Mouse (Mus musculus): Measurements from ENCODE around the gene Glt6d1. TPM values are rescaled to one million over a fixed set of nuclear protein-coding genes. Genes with fewer than 3 reads are reported as not detected.
A peak's percentile ranks its signal among the peaks of the same experiment; 100 is the strongest.

Glt6d1 gene
- polyA plus RNA-seq, 1 experiment from 2014 or later, result not detected

DNA sequence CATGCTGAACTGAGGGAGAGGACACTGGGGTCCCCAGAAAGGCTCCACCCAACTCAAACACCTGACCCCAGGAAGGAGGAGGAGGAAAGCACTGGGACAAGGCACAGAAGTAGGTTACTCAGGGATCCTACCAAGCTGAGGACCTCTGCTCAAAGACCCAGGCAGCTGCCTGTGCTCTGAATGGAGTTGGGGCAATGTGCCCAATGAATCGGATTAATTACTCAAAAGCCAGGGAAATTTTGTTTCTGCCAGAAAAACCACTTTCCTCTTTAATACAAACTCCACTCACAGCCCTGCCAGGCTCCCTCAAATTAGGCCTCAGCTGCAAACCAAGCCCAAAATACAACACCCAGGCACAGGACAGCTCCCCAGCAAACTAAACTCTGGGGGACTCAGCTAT lies 27.1 kb upstream of the Glt6d1 start:
- Histone ChIP-seq H3K9me3 (no peaks in the 10 kb centered on the region), H3K36me3 (replicated peaks) (no peaks in the 10 kb centered on the region), H3K27me3 (ENCODE audit: poor library complexity, severe bottlenecking) (no peaks in the 10 kb centered on the region), H3K4me1 (peaks cover 21% of the 10 kb centered on the region), H3K27ac (peak overlapping the region; percentile 67), H3K4me3 (no peak overlapping the region)
- 50% methylated on average over 1 of the region's 1 CpGs for WGBS
- no peak for DNase-seq (ENCODE audit: extremely low spot score, low spot score)

DNA sequence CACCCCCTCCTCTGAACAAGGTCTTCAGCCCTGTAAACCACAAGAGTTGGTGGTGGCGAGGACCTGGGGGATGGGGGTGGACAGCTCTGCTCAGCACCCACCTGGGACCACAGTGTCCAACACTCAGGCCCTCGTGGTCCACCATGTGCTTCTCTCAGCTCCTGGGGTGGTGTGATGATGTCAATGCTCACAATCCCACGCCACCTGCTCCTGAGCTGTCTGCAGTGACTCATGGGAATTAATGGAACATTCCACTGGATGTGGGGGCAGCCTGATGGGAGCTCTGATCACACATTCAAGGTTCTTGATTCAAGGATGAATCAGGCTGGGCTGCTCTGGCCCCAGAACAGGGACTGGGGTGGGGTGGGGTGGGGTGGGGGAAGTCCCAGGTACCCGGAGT lies 26.5 kb upstream of the Glt6d1 start:
- Histone ChIP-seq H3K27ac (peak overlapping the region; percentile 67), H3K36me3 (replicated peaks) (no peaks in the 10 kb centered on the region), H3K9me3 (no peaks in the 10 kb centered on the region), H3K27me3 (ENCODE audit: poor library complexity, severe bottlenecking) (no peaks in the 10 kb centered on the region), H3K4me3 (no peak overlapping the region), H3K4me1 (peaks cover 21% of the 10 kb centered on the region)
- WGBS, result 76% methylated on average over 4 of the region's 4 CpGs
- DNase-seq (ENCODE audit: extremely low spot score, low spot score), result no peak

DNA sequence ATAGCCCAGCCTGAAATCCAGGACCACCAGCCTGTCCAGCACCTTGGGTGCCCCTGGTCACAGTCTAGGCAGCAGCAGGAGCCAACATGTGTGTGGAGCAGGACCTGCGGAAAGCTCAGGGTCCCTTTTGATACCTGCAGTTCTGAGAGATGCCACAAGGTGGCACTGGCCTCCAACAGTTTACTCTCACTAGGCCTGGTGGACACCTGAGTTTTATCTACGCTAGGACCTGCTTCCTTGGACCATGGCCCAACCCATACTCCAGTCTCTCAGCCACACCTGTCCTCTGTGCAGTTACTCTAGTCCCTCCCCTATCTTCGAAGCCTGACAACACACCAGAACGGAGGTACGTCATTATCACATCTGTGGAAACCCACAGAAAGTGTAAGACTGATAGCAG lies 20.6 kb upstream of the Glt6d1 start:
- Histone ChIP-seq H3K9me3 (no peaks in the 10 kb centered on the region), H3K4me3 (no peak overlapping the region), H3K36me3 (replicated peaks) (no peaks in the 10 kb centered on the region), H3K4me1 (peaks cover 7% of the 10 kb centered on the region), H3K27ac (no peak overlapping the region), H3K27me3 (ENCODE audit: poor library complexity, severe bottlenecking) (no peaks in the 10 kb centered on the region)
- WGBS, result 51% methylated on average over 5 of the region's 5 CpGs
- DNase-seq (ENCODE audit: extremely low spot score, low spot score), result peak; percentile 69

DNA sequence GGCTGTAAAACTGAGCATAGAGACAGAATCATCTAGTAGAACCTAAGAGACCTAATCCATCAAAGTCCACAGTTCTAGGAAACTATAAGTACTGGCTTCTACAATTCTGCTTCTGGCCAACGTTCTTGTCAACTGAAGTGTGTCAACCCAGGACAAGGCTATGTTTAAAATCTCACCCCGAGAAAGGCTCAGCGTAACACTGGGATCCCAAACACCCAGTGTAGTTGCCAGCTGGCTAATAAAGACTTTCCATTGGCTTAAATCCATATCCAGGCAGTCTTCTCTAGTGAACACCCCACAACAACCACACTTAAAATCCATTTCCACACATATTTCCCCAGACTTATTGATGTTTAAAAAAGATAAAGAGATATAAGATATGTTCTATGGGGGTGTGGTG lies 15.1 kb upstream of the Glt6d1 start:
- no peaks in the 10 kb centered on the region for H3K27me3 ChIP-seq (ENCODE audit: poor library complexity, severe bottlenecking)
- H3K36me3 ChIP-seq (replicated peaks), result no peaks in the 10 kb centered on the region
- 92% methylated on average over 3 of the region's 3 CpGs for WGBS
- H3K4me3 ChIP-seq, result no peak overlapping the region
- no peaks in the 10 kb centered on the region for H3K4me1 ChIP-seq
- H3K9me3 ChIP-seq, result no peaks in the 10 kb centered on the region
- H3K27ac ChIP-seq, result no peak overlapping the region
- no peak for DNase-seq (ENCODE audit: extremely low spot score, low spot score)

DNA sequence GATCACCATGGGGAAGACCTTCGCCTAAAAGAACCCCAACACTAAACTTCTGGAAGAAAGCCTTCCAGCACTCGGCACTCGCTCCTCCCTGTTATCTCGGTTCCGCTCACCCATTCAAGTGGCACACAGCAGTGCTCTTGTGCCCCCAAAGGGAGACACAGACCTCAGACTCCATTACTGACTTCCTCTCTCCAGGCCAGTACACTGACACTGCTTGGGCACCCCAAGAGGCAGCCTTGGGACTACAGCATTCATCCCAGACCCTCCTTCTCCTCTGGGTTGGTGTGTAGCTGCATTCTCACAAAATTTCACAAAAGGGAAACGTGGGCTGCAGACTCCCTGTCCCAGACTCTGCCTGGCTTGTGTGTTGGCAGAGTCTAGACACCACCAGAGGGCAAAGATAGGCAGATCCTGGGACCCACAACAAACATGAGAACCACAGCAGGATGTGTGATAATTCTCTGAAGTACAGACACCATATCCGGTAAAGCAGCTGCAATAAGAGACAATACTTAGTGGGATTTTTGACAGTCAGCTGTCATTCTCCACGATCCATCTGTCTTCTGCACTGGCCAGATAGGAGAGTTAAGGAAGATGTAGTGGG lies 12.8 kb upstream of the Glt6d1 start:
- Histone ChIP-seq H3K27ac (no peak overlapping the region), H3K9me3 (no peaks in the 10 kb centered on the region), H3K4me1 (no peaks in the 10 kb centered on the region), H3K27me3 (ENCODE audit: poor library complexity, severe bottlenecking) (no peaks in the 10 kb centered on the region), H3K4me3 (no peak overlapping the region), H3K36me3 (replicated peaks) (no peaks in the 10 kb centered on the region)
- DNase-seq (ENCODE audit: extremely low spot score, low spot score), result no peak
- 82% methylated on average over 8 of the region's 8 CpGs for WGBS

DNA sequence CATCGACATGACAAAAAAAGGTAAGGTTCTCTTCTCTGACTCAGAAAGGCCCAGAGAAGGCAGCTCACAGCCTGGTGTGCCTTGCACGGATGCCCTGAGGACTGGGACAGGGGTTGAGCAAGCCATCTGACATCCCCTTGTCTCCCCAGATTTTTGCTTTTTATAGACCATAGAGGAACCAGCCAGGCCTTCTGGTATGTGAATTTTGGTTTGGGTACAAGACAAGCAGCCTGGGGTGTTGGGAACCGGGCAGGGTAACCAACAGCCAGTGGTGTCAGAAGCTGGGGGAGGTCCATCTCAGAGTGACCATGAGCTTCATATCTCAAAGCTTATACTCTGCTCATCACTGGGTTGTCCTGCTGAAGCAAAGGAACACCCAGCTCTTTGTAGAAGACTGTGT lies 9.1 kb upstream of the Glt6d1 start:
- Histone ChIP-seq H3K27ac (no peak overlapping the region), H3K27me3 (ENCODE audit: poor library complexity, severe bottlenecking) (no peaks in the 10 kb centered on the region), H3K36me3 (replicated peaks) (no peaks in the 10 kb centered on the region), H3K9me3 (no peaks in the 10 kb centered on the region), H3K4me1 (no peaks in the 10 kb centered on the region), H3K4me3 (no peak overlapping the region)
- WGBS, result 93% methylated on average over 3 of the region's 3 CpGs
- no peak for DNase-seq (ENCODE audit: extremely low spot score, low spot score)

DNA sequence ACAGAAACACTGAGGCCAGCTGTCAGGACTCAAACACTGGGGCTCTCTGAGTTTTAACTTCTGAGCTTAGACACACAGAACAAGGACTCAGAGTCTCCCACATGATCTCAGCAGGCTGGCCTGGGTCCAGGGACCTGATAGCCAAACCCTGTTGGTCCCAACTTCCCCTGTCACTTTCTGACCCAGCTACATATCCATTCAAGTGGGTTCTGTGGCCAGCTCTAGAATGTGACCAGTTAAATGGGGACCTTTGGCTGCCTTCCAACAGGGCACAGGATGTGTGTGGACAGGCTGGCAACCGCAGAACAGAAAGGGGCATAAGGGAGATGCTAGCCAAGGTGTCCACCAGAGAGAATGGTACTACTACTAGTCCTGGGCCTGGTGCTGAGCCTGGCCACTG lies 7.2 kb upstream of the Glt6d1 start, which contains the start of gene Lcn9:
TSS of gene Lcn9 (plus strand) at position 348 of the 400 bp plus-strand sequence.
- Histone ChIP-seq H3K9me3 (no peaks in the 10 kb centered on the region), H3K4me3 (no peak within 1 kb of the TSS), H3K27me3 (ENCODE audit: poor library complexity, severe bottlenecking) (no peaks in the 10 kb centered on the region), H3K4me1 (no peaks in the 10 kb centered on the region), H3K36me3 (replicated peaks) (no peaks in the 10 kb centered on the region), H3K27ac (no peak within 1 kb of the TSS)
- WGBS, result 88% methylated on average over 1 of the region's 1 CpGs
- no peak for DNase-seq (ENCODE audit: extremely low spot score, low spot score)

DNA sequence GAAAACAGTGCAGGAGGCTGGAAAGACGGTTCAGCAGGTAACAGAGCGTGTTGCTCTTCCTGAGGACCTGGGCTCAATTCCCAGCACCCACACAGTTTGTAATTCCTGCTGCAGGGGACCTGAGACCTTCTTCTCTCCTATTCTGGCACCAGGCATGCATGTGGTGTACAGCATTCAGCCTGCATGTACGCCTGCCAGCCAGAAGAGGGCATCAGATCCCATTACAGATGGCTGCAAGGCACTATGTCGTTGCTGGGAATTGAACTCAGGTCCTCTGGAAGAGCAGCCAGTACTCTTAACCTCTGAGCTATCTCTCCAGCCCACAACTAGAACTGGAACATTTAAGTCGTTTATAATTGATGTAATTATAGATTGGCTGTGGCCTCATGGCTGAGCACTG lies 2.3 kb downstream of the Glt6d1 start:
- Histone ChIP-seq H3K4me3 (no peak overlapping the region), H3K4me1 (no peaks in the 10 kb centered on the region), H3K9me3 (no peaks in the 10 kb centered on the region), H3K36me3 (replicated peaks) (no peaks in the 10 kb centered on the region), H3K27me3 (ENCODE audit: poor library complexity, severe bottlenecking) (no peaks in the 10 kb centered on the region), H3K27ac (no peak overlapping the region)
- WGBS, result 79% methylated on average over 5 of the region's 5 CpGs
- no peak for DNase-seq (ENCODE audit: extremely low spot score, low spot score)

DNA sequence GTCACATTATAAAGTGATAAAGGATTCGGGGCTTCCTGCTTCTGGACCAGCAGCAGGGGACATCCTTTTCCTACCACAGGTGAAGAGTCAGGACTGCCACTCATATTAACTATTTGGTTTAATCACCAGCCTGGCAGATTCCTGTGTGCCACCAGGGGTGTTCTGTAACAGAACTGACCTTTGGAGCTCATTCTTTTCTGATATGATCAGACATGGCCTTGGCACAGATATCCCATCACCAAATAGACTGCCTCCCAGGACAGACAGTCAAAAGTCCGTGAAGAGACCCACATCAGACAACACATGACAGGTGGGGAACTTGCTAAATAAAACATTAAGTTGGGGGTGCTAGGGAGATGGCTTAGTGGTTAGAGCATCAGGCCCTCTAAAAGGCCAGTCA lies 3.9 kb downstream of the Glt6d1 start:
- WGBS, result 77% methylated on average over 2 of the region's 2 CpGs
- no peak overlapping the region for H3K27ac ChIP-seq
- no peaks in the 10 kb centered on the region for H3K27me3 ChIP-seq (ENCODE audit: poor library complexity, severe bottlenecking)
- DNase-seq (ENCODE audit: extremely low spot score, low spot score), result no peak
- H3K4me1 ChIP-seq, result no peaks in the 10 kb centered on the region
- no peak overlapping the region for H3K4me3 ChIP-seq
- H3K9me3 ChIP-seq, result no peaks in the 10 kb centered on the region
- no peaks in the 10 kb centered on the region for H3K36me3 ChIP-seq (replicated peaks)

DNA sequence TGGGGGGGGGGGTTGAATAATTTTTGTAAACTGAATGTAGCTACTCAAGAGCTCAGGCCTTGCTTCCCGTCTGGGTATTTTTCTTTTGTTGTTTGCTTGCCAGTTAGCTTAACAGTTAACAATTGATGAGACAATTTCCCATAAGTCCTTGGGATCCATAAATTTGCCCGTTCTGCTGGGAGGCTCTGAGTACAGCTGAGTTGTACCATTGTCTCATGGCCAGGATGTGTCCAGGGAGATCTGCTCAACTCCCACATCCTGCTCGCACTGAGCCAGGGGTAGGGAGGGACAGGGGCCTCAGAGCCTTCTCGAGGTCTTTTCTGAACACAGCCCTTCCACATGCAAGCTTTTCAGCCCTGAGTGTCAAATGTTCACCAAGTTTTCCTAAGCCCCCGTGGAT lies 17.6 kb downstream of the Glt6d1 start:
- no peak overlapping the region for H3K4me3 ChIP-seq
- H3K4me1 ChIP-seq, result peaks cover 8% of the 10 kb centered on the region
- DNase-seq (ENCODE audit: extremely low spot score, low spot score), result no peak
- no peaks in the 10 kb centered on the region for H3K9me3 ChIP-seq
- WGBS, result 65% methylated on average over 5 of the region's 5 CpGs
- H3K36me3 ChIP-seq (replicated peaks), result no peaks in the 10 kb centered on the region
- H3K27ac ChIP-seq, result no peak overlapping the region
- no peaks in the 10 kb centered on the region for H3K27me3 ChIP-seq (ENCODE audit: poor library complexity, severe bottlenecking)

DNA sequence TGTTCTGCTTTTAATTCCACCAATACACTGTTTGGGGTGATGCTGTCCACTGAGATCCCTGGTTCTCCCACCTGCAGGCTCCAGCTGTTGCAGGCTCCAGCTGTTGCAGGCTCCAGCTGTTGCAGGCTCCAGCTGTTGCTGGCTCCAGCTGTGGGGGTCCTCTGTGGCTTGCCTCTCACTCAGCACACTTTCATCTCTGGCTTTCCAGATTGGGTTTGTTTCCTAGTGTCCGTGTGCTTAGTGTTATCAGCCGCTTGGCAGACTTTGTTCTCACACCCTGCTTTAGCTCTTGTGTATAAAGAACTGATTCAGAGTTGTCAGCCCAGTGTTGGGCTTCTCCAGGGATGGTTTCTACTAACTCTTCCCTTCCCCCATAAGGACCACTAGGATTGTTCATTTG lies 18.0 kb downstream of the Glt6d1 start:
- H3K9me3 ChIP-seq, result no peaks in the 10 kb centered on the region

DNA sequence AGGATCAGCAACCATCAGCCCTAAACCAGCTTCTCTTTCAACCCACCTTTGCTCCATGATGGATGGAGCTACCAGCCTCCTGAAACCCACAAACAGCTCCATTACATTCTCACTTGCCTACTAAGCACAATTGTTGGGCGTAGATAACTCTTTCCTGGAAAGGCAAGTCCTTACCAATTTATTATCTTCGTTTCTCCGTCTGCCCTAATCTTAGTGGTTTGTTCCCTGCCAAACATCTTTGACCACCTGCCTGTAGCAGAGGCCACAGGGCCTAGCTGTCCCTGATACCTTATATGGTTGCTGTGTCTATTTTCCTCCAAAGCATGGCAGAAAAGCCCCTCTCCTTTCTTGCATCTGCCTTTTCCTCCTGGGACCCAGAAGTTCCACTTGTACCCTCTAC lies 26.6 kb downstream of the Glt6d1 start:
- Histone ChIP-seq H3K4me3 (no peak overlapping the region), H3K4me1 (peaks cover 9% of the 10 kb centered on the region), H3K27me3 (ENCODE audit: poor library complexity, severe bottlenecking) (no peaks in the 10 kb centered on the region), H3K27ac (no peak overlapping the region), H3K36me3 (replicated peaks) (no peaks in the 10 kb centered on the region), H3K9me3 (no peaks in the 10 kb centered on the region)
- WGBS, result 87% methylated on average over 3 of the region's 3 CpGs
- no peak for DNase-seq (ENCODE audit: extremely low spot score, low spot score)

More for the DNA sequence above, 18.0 kb downstream of the Glt6d1 start:
- no peak for DNase-seq (ENCODE audit: extremely low spot score, low spot score)
- H3K4me3 ChIP-seq, result no peak overlapping the region
- 51% methylated on average over 2 of the region's 2 CpGs for WGBS
- H3K27ac ChIP-seq, result no peak overlapping the region
- no peaks in the 10 kb centered on the region for H3K36me3 ChIP-seq (replicated peaks)
- H3K27me3 ChIP-seq (ENCODE audit: poor library complexity, severe bottlenecking), result no peaks in the 10 kb centered on the region
- peaks cover 8% of the 10 kb centered on the region for H3K4me1 ChIP-seq

DNA sequence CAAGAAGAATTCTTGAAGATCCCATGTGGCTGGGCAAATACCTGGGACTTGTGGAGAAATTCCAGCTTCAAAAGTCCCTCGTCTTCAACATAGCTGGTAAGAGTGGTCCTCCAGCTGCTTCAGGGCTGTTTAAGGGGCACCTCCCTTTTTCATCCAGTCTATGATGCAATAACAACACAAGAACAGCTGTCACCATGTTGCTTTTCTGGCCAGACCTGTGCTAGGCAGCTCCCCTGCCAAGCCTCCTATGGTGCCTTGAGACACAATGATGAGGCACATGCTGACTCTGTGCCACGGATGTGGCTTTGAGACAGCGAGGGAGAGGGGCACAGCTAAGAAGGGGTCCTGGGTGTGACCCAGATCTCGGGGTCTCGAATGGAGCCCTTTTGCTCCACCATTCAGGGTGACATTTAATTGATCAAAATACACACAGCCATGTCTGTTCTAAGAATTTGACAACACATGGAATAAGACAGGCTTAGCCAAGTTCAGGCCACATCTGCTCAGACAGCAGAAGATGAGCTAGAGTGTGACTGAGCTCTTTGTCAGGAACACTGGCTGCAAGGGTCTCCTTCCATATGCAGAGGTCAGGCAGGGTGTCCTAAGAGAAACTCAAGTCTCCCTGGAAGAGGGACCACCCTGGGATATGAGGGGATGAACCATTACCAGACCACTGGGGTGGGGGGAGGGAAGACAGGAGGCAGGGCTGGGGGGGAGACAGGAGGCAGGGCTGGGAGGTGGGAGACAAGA lies 29.9 kb downstream of the Glt6d1 start:
- 74% methylated on average over 5 of the region's 5 CpGs for WGBS
- Histone ChIP-seq H3K27ac (no peak overlapping the region), H3K27me3 (ENCODE audit: poor library complexity, severe bottlenecking) (no peaks in the 10 kb centered on the region), H3K36me3 (replicated peaks) (no peaks in the 10 kb centered on the region), H3K4me3 (no peak overlapping the region), H3K9me3 (no peaks in the 10 kb centered on the region), H3K4me1 (peaks cover 9% of the 10 kb centered on the region)
- DNase-seq (ENCODE audit: extremely low spot score, low spot score), result no peak
